Mouse (Mus musculus) C2C12 (cell line): ENCODE measurements around the gene Ctdnep1. TPM values are rescaled to one million over a fixed set of nuclear protein-coding genes. Genes with fewer than 3 reads are reported as not detected.

ENCODE experiments used
- H3K27me3 ChIP-seq: one replicate; pipeline ENCODE4 v1.6.1; 2011; ENCODE audit not compliant: control insufficient read depth, insufficient read depth, insufficient read length
- H3K36me3 ChIP-seq: one replicate; pipeline ENCODE4 v1.6.1; 2011; ENCODE audit not compliant: control insufficient read depth, insufficient read depth
- H3K4me3 ChIP-seq: one replicate; pipeline ENCODE4 v1.5.1; 2011; ENCODE audit warnings: mild to moderate bottlenecking, control low read depth; ENCODE audit not compliant: poor library complexity, insufficient read depth, severe bottlenecking
- H3K79me2 ChIP-seq: one replicate; pipeline ENCODE4 v1.6.1; 2011; ENCODE audit not compliant: control insufficient read depth, insufficient read depth
- H3K79me3 ChIP-seq: one replicate; pipeline ENCODE4 v1.6.1; 2011; ENCODE audit warnings: low read depth, control low read depth
- H3ac ChIP-seq: one replicate; pipeline ENCODE3; 2011; ENCODE audit warnings: low read depth; ENCODE audit not compliant: control insufficient read depth, insufficient read length
- CEBPB ChIP-seq: IDR thresholded peaks from one replicate; pipeline ENCODE4 v1.6.1; 2011; ENCODE audit warnings: low read depth, mild to moderate bottlenecking, control low read depth, moderate library complexity
- CTCF ChIP-seq: IDR thresholded peaks from one replicate; pipeline ENCODE4 v1.5.1; 2011; ENCODE audit not compliant: control insufficient read depth, insufficient read depth, insufficient read length
- FOSL1 ChIP-seq: IDR thresholded peaks from one replicate; pipeline ENCODE4 v1.8.0; 2011; ENCODE audit warnings: mild to moderate bottlenecking, low read length; ENCODE audit not compliant: poor library complexity, insufficient read depth, severe bottlenecking
- MAX ChIP-seq: IDR thresholded peaks from one replicate; pipeline ENCODE4 v1.6.1; 2011; ENCODE audit warnings: mild to moderate bottlenecking, control low read depth
- MYOD1 ChIP-seq: IDR thresholded peaks from one replicate; pipeline ENCODE4 v1.6.1; 2011; ENCODE audit warnings: low read depth; ENCODE audit not compliant: control insufficient read depth, insufficient read length
- MYOG ChIP-seq: IDR thresholded peaks from one replicate; pipeline ENCODE4 v1.6.1; 2011; ENCODE audit not compliant: control insufficient read depth, insufficient read length; ENCODE audit errors: extremely low read depth
- USF1 ChIP-seq: IDR thresholded peaks from one replicate; pipeline ENCODE4 v1.6.1; 2011; ENCODE audit warnings: low read depth, mild to moderate bottlenecking, control low read depth, moderate library complexity
- polyA plus RNA-seq: library from polyadenylated mRNA; unstranded; fragments of >200 nt; fragmentation: generic; extraction: Trizol; gene quantifications from one replicate; pipeline ENCODE4 v1.2.1, GENCODE M21; 2012; ENCODE audit warnings: missing spikeins

Ctdnep1 gene
- polyA plus RNA-seq, 1 experiment = 141 TPM

DNA sequence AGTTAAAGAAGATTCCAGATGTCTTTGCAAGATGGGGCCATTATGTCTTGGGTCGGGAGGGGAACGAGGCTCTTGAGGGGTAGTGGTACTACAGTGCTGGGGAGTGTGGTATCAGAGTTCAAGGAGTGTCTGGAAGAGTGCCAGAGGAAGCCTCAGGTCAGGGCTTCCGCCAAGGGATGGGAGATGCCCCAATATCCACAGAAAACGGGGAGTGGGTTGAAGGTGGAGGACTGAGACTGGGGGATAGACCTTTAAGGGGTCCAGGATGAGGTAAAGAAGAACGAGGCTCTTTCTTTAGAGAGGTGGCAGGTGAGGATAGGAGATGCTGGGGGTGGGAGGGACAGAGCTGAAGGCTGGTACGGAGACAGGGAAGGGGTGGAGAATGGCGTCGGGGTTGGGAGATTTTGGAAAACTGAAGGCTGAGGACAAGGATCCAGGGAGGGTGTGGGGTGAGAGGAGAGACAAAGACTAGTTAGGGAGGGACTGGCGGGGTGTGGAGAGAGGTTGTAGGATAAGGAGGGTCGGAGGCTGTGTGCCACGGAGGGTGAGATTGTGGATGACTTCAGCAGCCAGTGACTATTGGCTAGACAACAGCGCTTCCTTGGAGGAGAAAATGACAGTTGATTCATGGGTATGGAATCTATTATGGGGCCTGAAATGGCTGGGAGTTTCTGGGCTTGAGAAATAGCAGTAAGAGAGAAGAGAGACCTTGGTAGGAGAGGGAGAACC, 47.6 kb downstream of the Ctdnep1 start:
- H3K79me2 ChIP-seq = peaks cover 63% of the 10 kb centered on the region
- no peak for TF ChIP-seq MYOD1
- TF ChIP-seq MAX = no peak
- no peak for TF ChIP-seq FOSL1
- TF ChIP-seq CTCF = no peak
- TF ChIP-seq MYOG = no peak
- TF ChIP-seq USF1 = no peak
- no peak for TF ChIP-seq CEBPB

DNA sequence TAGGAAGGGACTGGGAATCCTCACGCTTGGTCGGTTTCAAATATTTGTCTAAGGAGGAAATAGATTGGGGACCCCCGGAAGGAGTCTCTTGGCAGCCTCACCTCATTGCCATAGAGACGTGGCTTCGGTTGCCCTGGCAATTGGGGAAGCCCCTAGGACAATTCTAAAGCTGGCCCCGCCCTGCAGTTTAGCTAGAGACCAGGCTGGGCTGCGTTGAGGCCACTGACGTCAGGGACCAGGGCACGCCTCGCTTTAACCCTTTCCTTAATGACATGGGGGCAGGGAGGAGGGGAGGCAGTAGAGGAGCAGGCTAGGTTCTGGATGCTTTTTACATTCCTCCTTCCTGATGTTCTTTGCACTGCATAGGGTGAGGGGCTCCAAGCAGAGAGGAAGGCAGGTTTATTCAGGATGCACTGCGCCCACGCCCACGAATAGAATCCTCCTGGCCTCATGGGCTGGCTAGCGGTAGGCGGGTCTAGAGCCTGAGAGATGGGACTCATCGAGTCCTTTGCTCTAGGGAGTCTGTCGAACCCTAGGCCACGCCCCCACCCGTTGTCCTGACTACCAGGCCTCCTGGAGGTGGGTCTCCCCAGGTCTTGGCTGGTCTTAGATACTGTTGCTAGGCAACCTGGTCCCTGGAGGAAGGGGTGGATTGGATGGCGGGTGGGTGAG, 48.3 kb downstream of the Ctdnep1 start:
- peak; percentile 34 for TF ChIP-seq MAX
- no peak for TF ChIP-seq CTCF
- no peak for TF ChIP-seq CEBPB
- no peak for TF ChIP-seq USF1

More for the DNA sequence above, 47.6 kb downstream of the Ctdnep1 start:
- Histone ChIP-seq H3K36me3 (peaks cover 25% of the 10 kb centered on the region), H3K4me3 (no peak overlapping the region), H3K79me3 (peaks cover 20% of the 10 kb centered on the region), H3K27me3 (no peaks in the 10 kb centered on the region), H3ac (peak overlapping the region; percentile 45)

GRCm38 (mm10) chr11:70029829-70030550, 49.0 kb downstream of the Ctdnep1 start:
- peaks cover 12% of the 10 kb centered on the region for H3K79me3 ChIP-seq
- peaks cover 48% of the 10 kb centered on the region for H3K79me2 ChIP-seq
- H3K4me3 ChIP-seq = peak overlapping the region; percentile 8
- peaks cover 28% of the 10 kb centered on the region for H3K36me3 ChIP-seq
- no peak overlapping the region for H3ac ChIP-seq
- TF ChIP-seq CEBPB = no peak
- TF ChIP-seq FOSL1 = no peak
- TF ChIP-seq CTCF = no peak
- TF ChIP-seq USF1 = no peak
- TF ChIP-seq MYOD1 = no peak
- TF ChIP-seq MYOG = no peak
- TF ChIP-seq MAX = no peak
- H3K27me3 ChIP-seq = no peaks in the 10 kb centered on the region

More for the DNA sequence above, 48.3 kb downstream of the Ctdnep1 start:
- no peaks in the 10 kb centered on the region for H3K27me3 ChIP-seq
- H3ac ChIP-seq = peak overlapping the region; percentile 52
- peaks cover 16% of the 10 kb centered on the region for H3K79me3 ChIP-seq
- peaks cover 25% of the 10 kb centered on the region for H3K36me3 ChIP-seq
- peak overlapping the region; percentile 8 for H3K4me3 ChIP-seq
- H3K79me2 ChIP-seq = peaks cover 56% of the 10 kb centered on the region

GRCm38 (mm10) chr11:70030651-70031320, 49.8 kb downstream of the Ctdnep1 start:
- Histone ChIP-seq H3K36me3 (peaks cover 28% of the 10 kb centered on the region), H3ac (no peak overlapping the region), H3K79me3 (peaks cover 8% of the 10 kb centered on the region), H3K79me2 (peaks cover 40% of the 10 kb centered on the region), H3K27me3 (no peaks in the 10 kb centered on the region), H3K4me3 (no peak overlapping the region)
- TF ChIP-seq CTCF (no peak), MYOD1 (no peak), FOSL1 (no peak), MAX (no peak), CEBPB (no peak), MYOG (no peak), USF1 (no peak)

DNA sequence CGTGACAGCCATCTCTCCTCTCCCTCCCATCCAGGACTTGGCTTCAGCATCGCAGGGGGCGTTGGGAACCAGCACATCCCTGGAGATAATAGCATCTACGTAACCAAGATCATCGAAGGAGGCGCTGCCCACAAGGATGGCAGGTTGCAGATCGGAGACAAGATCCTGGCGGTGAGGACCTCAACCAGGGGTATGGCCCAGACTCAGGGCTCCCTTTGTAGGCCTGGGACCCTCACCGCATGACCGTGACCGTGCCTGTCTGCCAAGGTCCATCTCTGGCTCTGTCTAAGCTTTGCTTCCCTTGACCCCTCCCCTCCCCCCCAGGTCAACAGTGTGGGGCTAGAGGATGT, 50.3 kb downstream of the Ctdnep1 start:
- H3K27me3 ChIP-seq = no peaks in the 10 kb centered on the region
- TF ChIP-seq MYOD1 (no peak), USF1 (no peak), FOSL1 (no peak), CTCF (no peak), MAX (no peak), MYOG (no peak), CEBPB (no peak)
- peaks cover 4% of the 10 kb centered on the region for H3K79me3 ChIP-seq
- peaks cover 28% of the 10 kb centered on the region for H3K36me3 ChIP-seq
- H3ac ChIP-seq = no peak overlapping the region
- no peak overlapping the region for H3K4me3 ChIP-seq
- peaks cover 35% of the 10 kb centered on the region for H3K79me2 ChIP-seq
